Mouse (Mus musculus): Measurements from ENCODE around the gene Klrb1c.
"Not testable (repeated sequence)": the region's sequence is repeated elsewhere in the genome, so short reads cannot be mapped to it uniquely, and the experiment has no call there.

Gene Klrb1c

GRCm38 (mm10) chr6:128797185-128797905, 8.3 kb upstream of the Klrb1c start:
- DNase-seq: no peak

GRCm38 (mm10) chr6:128796321-128796955, 7.4 kb upstream of the Klrb1c start:
- DNase-seq: no peak

GRCm38 (mm10) chr6:128793734-128794133, 4.7 kb upstream of the Klrb1c start:
- DNase-seq: no peak

GRCm38 (mm10) chr6:128790491-128790994, 1.5 kb upstream of the Klrb1c start:
- not testable (repeated sequence) for DNase-seq

- no peak for DNase-seq
These were observed 498 bp downstream of the Klrb1c start for GRCm38 (mm10) chr6:128788517-128788916.

- not testable (repeated sequence) for DNase-seq
These were observed 2.6 kb downstream of the Klrb1c start for GRCm38 (mm10) chr6:128786396-128786795.

- peak; percentile 92 for DNase-seq
These were observed 19.3 kb downstream of the Klrb1c start for GRCm38 (mm10) chr6:128769481-128770253.

GRCm38 (mm10) chr6:128768047-128768446, 21.0 kb downstream of the Klrb1c start:
- DNase-seq: peak; percentile 10

GRCm38 (mm10) chr6:128766486-128767254, 22.3 kb downstream of the Klrb1c start:
- peak; percentile 90 for DNase-seq

GRCm38 (mm10) chr6:128765211-128765610, 23.8 kb downstream of the Klrb1c start:
- DNase-seq: peak; percentile 18

- no peak for DNase-seq
These were observed 24.4 kb downstream of the Klrb1c start for GRCm38 (mm10) chr6:128764598-128764997.

- peak; percentile 99 for DNase-seq
These were observed 25.1 kb downstream of the Klrb1c start for GRCm38 (mm10) chr6:128763736-128764523.

GRCm38 (mm10) chr6:128762892-128763670, 25.9 kb downstream of the Klrb1c start:
- not testable (repeated sequence) for DNase-seq

- DNase-seq: no peak
These were observed 27.9 kb downstream of the Klrb1c start for GRCm38 (mm10) chr6:128761144-128761540.

- DNase-seq: peak; percentile 92
These were observed 28.4 kb downstream of the Klrb1c start for GRCm38 (mm10) chr6:128760416-128761143.

GRCm38 (mm10) chr6:128760016-128760415, 29.0 kb downstream of the Klrb1c start:
- peak; percentile 91 for DNase-seq

- no peak for DNase-seq
These were observed 29.6 kb downstream of the Klrb1c start for GRCm38 (mm10) chr6:128759221-128759950.

- not testable (repeated sequence) for DNase-seq
These were observed 33.6 kb downstream of the Klrb1c start for GRCm38 (mm10) chr6:128755402-128755763.

GRCm38 (mm10) chr6:128754748-128755401, 34.1 kb downstream of the Klrb1c start:
- DNase-seq: not testable (repeated sequence)

All from retina, postnatal 1 day (tissue).